10 mouse cellular contexts compared by ENCODE assay signal in genomic region chr5:37015612-37016310, GRCm38 (mm10). TPM values are rescaled to one million over a fixed set of nuclear protein-coding genes. Genes with fewer than 3 reads are reported as not detected.
DNase-seq lines count a peak whose midpoint lies in the region; ATAC-seq lines count a peak whose summit lies in the region.
"Had no signal": no experiment of that assay in that cellular context is flagged by ENCODE, and none has a peak within 500 bp of the region (broad histone marks: within the 10 kb centered on the region; RNA-seq: fewer than 3 reads in every experiment).

No protein-coding gene starts in this region.

- H3K27me3 ChIP-seq in kidney, embryonic 16.5 days (ENCODE audit: insufficient read depth, low read length) = peaks cover 3% of the 10 kb centered on the region; the same call in 1 of the 2 replicates

- no peak overlapping the region for H3K27ac ChIP-seq in kidney, embryonic 16.5 days (ENCODE audit: low read length)
- H3K27ac ChIP-seq: heart, adult 2 months; macrophage had no signal

- no peak overlapping the region for H3K4me2 ChIP-seq in kidney, embryonic 16.5 days (replicated peaks; ENCODE audit: low read depth, low read length)

- no peaks in the 10 kb centered on the region for H3K36me3 ChIP-seq in kidney, embryonic 16.5 days (ENCODE audit: insufficient read depth, low read length)

- H3K9me3 ChIP-seq in kidney, embryonic 16.5 days (ENCODE audit: low read length) = no peaks in the 10 kb centered on the region

- DNase-seq in kidney, adult 9 months = peak; percentile 15
- peak; percentile 34 for DNase-seq in NIH3T3 (ENCODE audit: low read depth)
- DNase-seq in cerebellum, postnatal 10 days = peak; percentile 80 to 83
- peak; percentile 21 to 34 for DNase-seq in lung, postnatal 4 days
- DNase-seq in retina, postnatal 1 day = peak; percentile 60

- H3K9ac ChIP-seq in kidney, embryonic 16.5 days (replicated peaks; ENCODE audit: low read length) = no peak overlapping the region

- 7% methylated on average over 27 of the region's 27 CpGs for WGBS in kidney, embryonic 16.5 days

- H3K4me3 ChIP-seq in kidney, embryonic 16.5 days (ENCODE audit: low read length) = no peak overlapping the region
- H3K4me3 ChIP-seq: heart, adult 2 months had no signal

- ATAC-seq in kidney, embryonic 16.5 days (ENCODE audit: low FRiP score, low TSS enrichment) = no peak
- ATAC-seq in hematopoietic stem cell, adult 5-6 weeks (replicated peaks in 1 of 2; ENCODE audit: insufficient read depth in 1 of 2, low FRiP score in 2 of 2, low TSS enrichment in 1 of 2, low read depth in 1 of 2, poor library complexity in 2 of 2, severe bottlenecking in 2 of 2) = peak; percentile 49 to 58; a peak in 3 of 4 replicates
- no peak for ATAC-seq in inflammation-experienced regulatory T-cells, adult 6 months

- no peaks in the 10 kb centered on the region for H3K4me1 ChIP-seq in kidney, embryonic 16.5 days (ENCODE audit: insufficient read depth, low read length)

RNA-seq across cellular contexts. Expression of gene Wfs1, which starts 26.8 kb away (rescaled TPM):
- 21.0 and 21.9 TPM in 2 replicates for polyA plus RNA-seq in kidney, embryonic 16.5 days (2015; fragmentation: Nextera tagmentation; extraction: Ambion mirVana)
- total RNA-seq in hematopoietic stem cell, adult 5-6 weeks (2017) = 1.9 and 5.0 TPM in 2 replicates
- polyA plus RNA-seq in inflammation-experienced regulatory T-cells, adult 6 months (2017; shearing (Covaris generic)) = 1 to 10 TPM in 2 of 3 experiments, under 1 TPM in 1; 0.68 to 1.5 (median 1.2) TPM

Comparison
In these comparisons a context has a peak if more than half of its experiments do, and no peak if none do; other contexts are left out.
1. DNase-seq: peak in every context shown above with its lines; median percentile 82 in cerebellum, postnatal 10 days; 60 in retina, postnatal 1 day; 34 in NIH3T3; 28 in lung, postnatal 4 days; 15 in kidney, adult 9 months.
2. ATAC-seq: peak in hematopoietic stem cell, adult 5-6 weeks (2 of 2); none in kidney, embryonic 16.5 days (single experiment) and inflammation-experienced regulatory T-cells, adult 6 months (single experiment).